Mouse (Mus musculus): ENCODE data around the gene Prss8.

Gene Prss8

DNA sequence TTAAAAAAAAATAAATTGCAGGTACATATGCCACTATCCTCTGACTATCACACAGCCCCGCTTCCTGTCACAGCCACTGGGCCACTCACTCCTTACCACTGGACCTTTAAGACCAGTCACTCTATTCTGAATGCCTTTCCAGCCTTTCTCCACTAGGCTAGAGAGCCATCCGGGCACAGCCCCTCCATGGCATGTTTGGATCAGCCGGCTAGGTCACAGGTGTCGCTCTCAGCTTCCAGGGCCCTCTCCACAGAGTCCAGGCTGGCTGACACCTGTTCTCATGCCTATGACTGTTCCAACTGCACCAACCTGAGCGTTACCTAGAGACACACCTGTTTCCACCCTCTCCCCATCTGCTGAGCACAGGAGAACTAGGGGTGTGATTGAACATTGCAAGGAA, 1.3 kb downstream of the Prss8 start:
- DNase-seq (ENCODE audit: low read depth, low spot score): no peak

GRCm38 (mm10) chr7:127927726-127928125, 2.2 kb downstream of the Prss8 start:
- no peak for DNase-seq (ENCODE audit: low read depth, low spot score)

- no peak for DNase-seq (ENCODE audit: low read depth, low spot score)
Measured at GRCm38 (mm10) chr7:127926846-127927245, 3.1 kb downstream of the Prss8 start.

- DNase-seq (ENCODE audit: low read depth, low spot score): no peak
Measured at GRCm38 (mm10) chr7:127926066-127926465, 3.8 kb downstream of the Prss8 start.

DNA sequence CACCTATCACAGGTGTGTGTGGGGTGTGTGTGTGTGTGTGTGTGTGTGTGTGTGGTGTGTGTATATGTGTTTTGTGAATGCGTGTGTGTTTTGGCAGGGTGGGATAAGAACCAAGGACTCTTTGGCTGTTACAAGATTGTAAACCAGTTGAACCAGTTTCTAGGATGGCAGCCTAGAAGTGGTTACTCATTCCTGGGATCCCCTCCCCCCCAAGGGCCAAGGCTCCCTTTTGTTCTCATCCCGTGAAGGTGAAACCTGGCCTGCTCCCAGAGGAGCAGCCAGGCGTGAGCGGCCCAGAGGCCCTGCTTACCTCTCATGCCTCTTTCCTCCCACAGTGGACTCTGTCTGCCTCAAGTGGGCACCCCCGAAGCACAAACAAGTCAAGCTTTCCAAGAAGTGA, 4.7 kb downstream of the Prss8 start:
- no peak for DNase-seq (ENCODE audit: low read depth, low spot score)

GRCm38 (mm10) chr7:127923714-127924113, 6.2 kb downstream of the Prss8 start:
- DNase-seq (ENCODE audit: low read depth, low spot score): no peak

DNA sequence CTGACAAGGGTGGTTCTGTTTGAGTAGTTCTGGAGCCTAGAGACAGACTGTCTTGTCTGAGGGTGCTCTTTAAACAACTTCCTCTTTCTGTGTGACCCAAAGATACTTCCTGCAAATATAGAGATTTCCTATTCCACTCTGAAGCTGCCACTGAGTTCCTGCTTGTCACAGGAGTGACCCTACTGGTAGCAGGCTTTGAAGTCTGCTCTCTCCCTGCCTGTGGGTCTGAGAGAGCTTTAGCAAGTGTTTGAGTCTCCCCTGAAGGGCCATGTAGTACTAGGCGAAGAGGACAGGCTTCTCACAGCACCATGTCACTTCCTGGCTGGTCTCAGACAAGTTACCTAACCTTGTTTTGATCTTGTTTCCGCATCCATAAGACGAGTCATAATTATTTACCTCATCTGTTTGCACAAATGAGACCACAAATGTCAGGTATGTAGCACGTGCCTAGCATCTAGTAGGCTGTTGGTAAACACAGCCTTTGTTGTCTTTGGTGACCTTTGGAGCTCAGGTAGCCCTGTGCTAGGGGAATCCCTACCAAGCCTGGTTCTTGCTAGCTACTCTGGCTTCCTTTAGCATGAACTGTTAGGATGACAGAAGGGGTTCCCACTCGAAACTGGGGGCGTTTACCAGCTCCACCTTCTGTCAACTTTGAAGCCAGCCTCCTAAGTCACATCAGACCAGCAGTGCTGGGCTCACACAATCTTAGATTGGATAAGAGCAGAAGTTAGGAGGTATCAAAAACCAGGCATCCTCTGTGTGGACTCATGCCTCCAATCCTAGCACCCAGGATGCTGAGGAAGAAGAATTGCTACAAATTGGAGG, 7.2 kb downstream of the Prss8 start:
- no peak for DNase-seq (ENCODE audit: low read depth, low spot score)

DNA sequence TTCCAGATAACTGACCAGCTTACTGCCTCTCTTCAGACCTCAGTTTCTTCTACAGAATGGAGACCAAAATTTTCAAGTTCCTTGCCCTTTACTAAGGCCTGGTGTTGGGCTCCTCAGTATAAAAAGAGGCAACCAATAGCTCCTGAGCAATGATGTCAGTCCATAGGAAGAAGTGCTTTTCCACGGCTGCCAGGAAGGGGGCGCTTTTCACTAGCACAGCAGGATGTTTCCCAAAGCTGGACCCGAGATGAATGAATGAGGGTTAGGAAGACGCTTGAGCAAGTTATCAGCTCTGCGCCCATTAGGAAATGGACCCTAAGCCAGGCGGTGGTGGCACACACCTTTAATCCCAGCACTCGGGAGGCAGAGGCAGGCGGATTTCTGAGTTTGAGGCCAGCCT, 8.4 kb downstream of the Prss8 start:
- no peak for DNase-seq (ENCODE audit: low read depth, low spot score)

- no peak for DNase-seq (ENCODE audit: low read depth, low spot score)
Measured at GRCm38 (mm10) chr7:127919290-127919689, 10.6 kb downstream of the Prss8 start.

- no peak for DNase-seq (ENCODE audit: low read depth, low spot score)
Measured at GRCm38 (mm10) chr7:127918203-127918602, 11.7 kb downstream of the Prss8 start.

- no peak for DNase-seq (ENCODE audit: low read depth, low spot score)
Measured at GRCm38 (mm10) chr7:127915293-127915692, 14.6 kb downstream of the Prss8 start.

DNA sequence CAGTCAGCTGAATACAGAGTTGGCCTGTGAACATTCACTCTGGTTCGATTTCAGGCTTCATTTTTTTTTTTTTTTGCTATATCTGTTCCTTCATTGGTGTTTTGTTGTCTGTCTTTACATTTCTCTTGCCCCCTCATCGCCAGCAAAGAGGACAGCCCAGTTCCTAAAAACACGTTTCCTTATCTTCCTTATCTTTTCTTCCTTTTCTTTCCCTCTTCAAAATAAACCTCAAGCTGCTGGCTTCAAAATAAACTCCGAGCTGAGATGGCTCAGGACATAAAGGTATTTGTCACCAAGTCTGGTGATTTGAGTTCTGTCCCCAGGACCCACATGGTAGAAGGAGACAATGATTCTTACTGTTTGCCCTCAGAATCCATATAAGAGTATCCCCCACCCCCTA, 17.0 kb downstream of the Prss8 start:
- DNase-seq (ENCODE audit: low read depth, low spot score): no peak

GRCm38 (mm10) chr7:127912190-127912871, 17.6 kb downstream of the Prss8 start, which contains the start of gene Kat8:
Gene Kat8 (plus strand): TSS chr7:127912516.
- DNase-seq (ENCODE audit: low read depth, low spot score): peak; percentile 84

GRCm38 (mm10) chr7:127908656-127909055, 21.2 kb downstream of the Prss8 start:
- no peak for DNase-seq (ENCODE audit: low read depth, low spot score)

- no peak for DNase-seq (ENCODE audit: low read depth, low spot score)
Measured at GRCm38 (mm10) chr7:127907939-127908338, 22.0 kb downstream of the Prss8 start.

DNA sequence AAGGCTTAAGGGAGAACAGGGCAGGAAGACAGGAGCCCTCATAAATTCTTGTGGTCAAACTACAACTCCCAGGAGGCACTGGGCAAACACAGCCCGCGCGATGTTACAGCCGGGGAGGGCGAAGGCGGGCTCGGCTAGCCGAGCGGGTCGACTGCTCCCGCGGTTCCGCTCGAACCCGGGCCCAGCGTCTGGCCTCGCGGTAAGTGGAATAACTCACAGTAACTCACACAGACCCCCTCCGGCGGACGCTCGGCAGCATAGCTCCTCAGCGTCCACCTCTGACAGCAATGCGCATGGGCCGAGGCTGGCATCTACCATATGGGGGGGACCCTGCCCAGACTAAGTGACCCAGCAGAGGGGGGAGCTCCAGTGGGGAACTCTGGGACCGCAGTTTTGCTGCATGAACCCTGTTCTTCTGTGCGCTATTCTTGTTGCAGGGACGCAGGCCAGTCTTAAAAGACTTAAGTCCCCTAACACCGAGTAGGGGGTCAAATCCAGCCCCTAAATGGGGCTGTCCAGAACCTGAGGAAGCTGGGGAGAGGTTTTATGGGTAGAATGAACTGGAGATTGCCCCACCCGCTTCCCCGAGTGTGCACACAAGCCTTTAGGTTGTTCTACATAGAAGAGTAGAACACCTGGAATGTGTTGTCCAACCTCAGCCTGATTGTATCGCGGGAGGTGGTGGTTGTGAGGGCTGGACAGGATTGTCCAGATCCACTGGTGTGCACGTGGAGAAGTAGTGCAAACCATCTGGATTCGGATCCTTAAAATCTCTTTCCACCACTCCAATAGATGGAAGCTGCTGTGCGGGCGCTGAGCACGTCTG, 25.7 kb downstream of the Prss8 start, which contains the start of gene Bckdk:
Gene Bckdk (plus strand): TSS at position 112 of the 826 bp plus-strand sequence.
- peak; percentile 67 for DNase-seq (ENCODE audit: low read depth, low spot score)

GRCm38 (mm10) chr7:127901772-127902171, 28.1 kb downstream of the Prss8 start:
- no peak for DNase-seq (ENCODE audit: low read depth, low spot score)

GRCm38 (mm10) chr7:127899997-127900396, 29.9 kb downstream of the Prss8 start:
- DNase-seq (ENCODE audit: low read depth, low spot score): no peak

DNA sequence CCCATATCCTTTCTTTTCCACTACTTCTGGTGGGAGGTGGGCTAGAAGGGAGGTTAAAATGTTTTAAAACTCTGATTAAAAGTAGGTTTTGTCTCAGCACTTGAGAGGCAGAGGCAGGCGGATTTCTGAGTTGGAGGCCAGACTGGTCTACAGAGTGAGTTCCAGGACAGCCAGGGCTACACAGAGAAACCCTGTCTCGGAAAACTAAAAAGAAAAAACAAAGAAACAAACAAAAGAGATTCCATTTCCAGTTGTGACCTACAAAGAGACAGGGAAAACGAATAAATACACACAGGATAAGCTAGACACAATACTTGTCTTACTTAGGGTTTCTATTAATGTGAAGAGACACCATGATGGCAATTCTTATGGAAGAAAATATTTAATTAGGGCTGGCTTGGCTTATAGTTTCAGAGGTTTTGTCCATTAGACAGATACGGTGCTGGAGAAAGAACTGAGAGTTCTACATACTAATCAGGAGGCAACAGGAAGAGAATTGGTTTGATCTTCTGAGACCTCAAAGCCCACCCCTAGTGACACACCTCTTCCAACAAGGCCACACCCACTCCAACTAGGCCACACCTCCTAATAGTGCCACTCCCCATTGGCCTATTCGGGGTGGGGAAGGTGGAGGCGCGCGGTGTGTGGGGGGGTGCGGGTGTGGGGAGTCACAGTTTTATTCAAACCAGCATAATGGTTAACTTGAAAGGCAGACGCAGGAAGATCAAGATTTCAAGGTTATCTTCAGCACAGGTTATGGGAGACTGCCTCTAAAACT, 31.5 kb downstream of the Prss8 start:
- no peak for DNase-seq (ENCODE audit: low read depth, low spot score)

DNA sequence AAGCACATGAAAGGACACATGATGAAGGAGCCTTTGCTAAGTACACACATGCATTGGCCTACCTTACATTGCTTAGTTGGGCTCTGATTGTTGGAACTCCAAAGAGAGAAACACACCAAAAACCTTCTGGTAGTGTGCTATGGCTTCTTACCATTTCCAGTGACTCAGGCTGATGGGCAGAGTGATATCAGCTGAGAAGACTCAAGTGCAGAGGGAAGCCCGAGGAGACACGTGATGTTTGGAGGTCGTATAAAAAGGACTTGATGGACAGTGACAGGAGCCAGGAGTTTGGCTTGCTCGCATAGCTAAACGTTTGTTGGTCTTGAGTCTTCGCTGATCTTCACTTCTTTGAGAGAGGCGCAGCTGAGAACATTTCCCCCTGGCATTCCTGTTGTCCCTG, 32.4 kb downstream of the Prss8 start:
- no peak for DNase-seq (ENCODE audit: low read depth, low spot score)

DNA sequence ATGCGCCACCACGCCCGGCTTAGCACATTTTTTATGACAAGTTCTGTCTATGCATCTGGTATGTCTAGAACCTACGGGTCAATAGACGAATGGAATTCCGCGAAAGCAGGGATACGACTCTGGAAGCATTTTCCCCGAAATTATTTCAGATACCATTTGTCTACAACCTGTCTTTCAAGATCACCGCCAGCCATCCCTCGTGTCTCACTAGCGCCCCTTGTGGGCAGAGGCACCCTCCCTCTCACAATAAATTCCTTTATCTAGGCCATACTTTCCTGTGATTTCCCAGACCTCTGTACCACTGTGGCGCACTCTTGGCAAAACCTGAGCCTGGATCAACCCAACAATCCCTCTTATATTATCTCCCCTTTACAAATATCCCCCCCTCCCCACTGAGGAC, 33.5 kb downstream of the Prss8 start:
- no peak for DNase-seq (ENCODE audit: low read depth, low spot score)
